Mouse (Mus musculus) adrenal gland, postnatal 25 days (tissue): ENCODE measurements around the gene Rab1b. TPM values are rescaled to one million over a fixed set of nuclear protein-coding genes. Genes with fewer than 3 reads are reported as not detected.
"Not testable (repeated sequence)": the region's sequence is repeated elsewhere in the genome, so short reads cannot be mapped to it uniquely, and the experiment has no call there.

ENCODE experiments used
- DNase-seq: peaks from one replicate; pipeline ENCODE4 v3.0.0; 2021; ENCODE audit warnings: mixed read lengths
- long read RNA-seq: library from polyadenylated mRNA; stranded (forward); transcript quantifications from one replicate; pipeline ENCODE4 v2.0.0, GENCODE M21; 2021
- total RNA-seq: library from RNA; stranded (reverse); gene quantifications from 2 replicates; pipeline ENCODE4 v1.2.3, GENCODE M21; 2021

The Rab1b gene
- total RNA-seq, result 165 and 186 TPM in 2 replicates
- long read RNA-seq, transcript Rab1b-201 (6 exons, 1,913 nt), result major isoform, 178 of 223 reads
- long read RNA-seq, partial matches to known transcripts, result 2 of 223 reads
- long read RNA-seq, other reads (novel, unspliced or antisense), result 40 of 223 reads

- peak; percentile 99 for DNase-seq
Measured at GRCm38 (mm10) chr19:5106731-5107191, at the start of gene Rab1b. TSS of gene Rab1b (minus strand) at chr19:5107072.

- peak; percentile 33 for DNase-seq
Measured at GRCm38 (mm10) chr19:5152261-5152660, 45.4 kb upstream of the Rab1b start.

GRCm38 (mm10) chr19:5151741-5152140, 44.9 kb upstream of the Rab1b start:
- no peak for DNase-seq

- peak; percentile 40 for DNase-seq
Measured at GRCm38 (mm10) chr19:5151331-5151730, 44.5 kb upstream of the Rab1b start.

GRCm38 (mm10) chr19:5150358-5150757, 43.5 kb upstream of the Rab1b start:
- no peak for DNase-seq

GRCm38 (mm10) chr19:5149041-5149440, 42.2 kb upstream of the Rab1b start:
- not testable (repeated sequence) for DNase-seq

- peak; percentile 41 for DNase-seq
Measured at GRCm38 (mm10) chr19:5139640-5140039, 32.8 kb upstream of the Rab1b start.

GRCm38 (mm10) chr19:5131237-5131636, 24.4 kb upstream of the Rab1b start:
- no peak for DNase-seq

GRCm38 (mm10) chr19:5129770-5130169, 22.9 kb upstream of the Rab1b start:
- no peak for DNase-seq

GRCm38 (mm10) chr19:5124055-5124614, 17.3 kb upstream of the Rab1b start:
- DNase-seq, result no peak

- DNase-seq, result no peak
Measured at GRCm38 (mm10) chr19:5123241-5123640, 16.4 kb upstream of the Rab1b start.

GRCm38 (mm10) chr19:5122492-5122891, 15.6 kb upstream of the Rab1b start:
- DNase-seq, result no peak

GRCm38 (mm10) chr19:5118384-5118698, 11.5 kb upstream of the Rab1b start, which contains the start of gene Klc2:
TSS of gene Klc2 (minus strand) at chr19:5118560.
- no peak for DNase-seq

GRCm38 (mm10) chr19:5117494-5118383, 10.9 kb upstream of the Rab1b start:
- peak; percentile 90 for DNase-seq

- no peak for DNase-seq
Measured at GRCm38 (mm10) chr19:5113783-5114182, 6.9 kb upstream of the Rab1b start.

- DNase-seq, result no peak
Measured at GRCm38 (mm10) chr19:5109659-5110453, 3.0 kb upstream of the Rab1b start.

GRCm38 (mm10) chr19:5108702-5109101, 1.8 kb upstream of the Rab1b start:
- DNase-seq, result no peak

GRCm38 (mm10) chr19:5108271-5108575, 1.4 kb upstream of the Rab1b start:
- DNase-seq, result no peak

GRCm38 (mm10) chr19:5107556-5108270, 841 bp upstream of the Rab1b start:
- no peak for DNase-seq

GRCm38 (mm10) chr19:5106074-5106473, 798 bp downstream of the Rab1b start:
- no peak for DNase-seq

- peak; percentile 74 for DNase-seq
Measured at GRCm38 (mm10) chr19:5098363-5099143, 8.3 kb downstream of the Rab1b start, which contains the start of gene Cnih2. TSS of gene Cnih2 (minus strand) at chr19:5098521.
